Mouse (Mus musculus): ENCODE results near the gene Art5.

- no peak for TF ChIP-seq CTCF (IDR thresholded peaks at IDR 0.05)
- TF ChIP-seq POLR2A (IDR thresholded peaks at IDR 0.05; ENCODE audit: insufficient read depth, low read depth, low read length), result no peak
- TF ChIP-seq EP300 (IDR thresholded peaks at IDR 0.05; ENCODE audit: insufficient read depth, low read depth, low read length), result no peak
Observed at GRCm38 (mm10) chr7:102082816-102083215, 26.5 kb downstream of the Art5 start, which contains the start of gene Trpc2.

Data from heart, adult 2 months (tissue).